Mouse (Mus musculus): ENCODE measurements at regions not wholly inside any gene's neighbourhood (a gene's known extent, or its start where the extent isn't known, plus 50 kb on each side); places are given as distances from the start of the nearest gene placed in this dataset.

GRCm38 (mm10) chr12:15657748-15658251 lies 158.9 kb downstream of the Trib2 start:
- Histone ChIP-seq H3K27ac (replicated peaks; ENCODE audit: low read depth, low read length) (no peak overlapping the region), H3K9me3 (ENCODE audit: control insufficient read depth, low read length) (no peaks in the 10 kb centered on the region), H3K27me3 (ENCODE audit: control insufficient read depth, insufficient read depth, low read length) (no peaks in the 10 kb centered on the region), H3K4me2 (replicated peaks; ENCODE audit: low read depth, low read length, severe bottlenecking) (no peak overlapping the region), H3K4me3 (replicated peaks; ENCODE audit: low read length) (no peak overlapping the region), H3K4me1 (ENCODE audit: control insufficient read depth, insufficient read depth, low read length) (peaks cover 3% of the 10 kb centered on the region), H3K36me3 (ENCODE audit: control insufficient read depth, insufficient read depth, low read length) (no peaks in the 10 kb centered on the region), H3K9ac (ENCODE audit: low read depth, low read length, severe bottlenecking) (no peak overlapping the region)
- WGBS, result 81% methylated on average over 3 of the region's 3 CpGs
- ATAC-seq (ENCODE audit: low FRiP score, low read depth) (no peak), DNase-seq (ENCODE audit: low spot score) (no peak)
- TF ChIP-seq POLR2A (IDR thresholded peaks at IDR 0.05; ENCODE audit: borderline replicate concordance, extremely low read depth, insufficient read depth, insufficient read length), result no peak

DNA sequence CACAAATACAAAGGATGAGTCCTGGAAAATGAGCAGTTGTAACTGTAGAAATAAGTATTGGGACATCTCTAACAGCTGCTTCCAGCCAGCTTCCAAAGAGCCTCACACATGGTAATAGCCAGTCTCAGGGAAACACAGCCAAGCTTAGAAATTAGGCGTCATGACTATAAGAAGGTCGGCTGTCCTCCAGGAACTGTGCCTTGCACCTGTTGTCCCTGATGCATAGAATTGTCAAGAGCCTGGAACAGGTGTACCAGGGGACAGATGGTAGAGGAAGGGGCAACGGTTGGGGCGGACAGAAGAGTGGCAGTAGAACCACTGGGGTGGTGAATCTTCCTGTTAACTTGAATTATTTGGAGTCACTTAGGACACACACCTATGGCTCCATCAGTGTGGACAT lies 162.1 kb downstream of the Trib2 start:
- H3K9me3 ChIP-seq (ENCODE audit: control insufficient read depth, low read length), result no peaks in the 10 kb centered on the region
- H3K27me3 ChIP-seq (ENCODE audit: control insufficient read depth, insufficient read depth, low read length), result no peaks in the 10 kb centered on the region
- no peaks in the 10 kb centered on the region for H3K36me3 ChIP-seq (ENCODE audit: control insufficient read depth, insufficient read depth, low read length)
- TF ChIP-seq POLR2A (IDR thresholded peaks at IDR 0.05; ENCODE audit: borderline replicate concordance, extremely low read depth, insufficient read depth, insufficient read length), result no peak
- H3K27ac ChIP-seq (replicated peaks; ENCODE audit: low read depth, low read length), result no peak overlapping the region
- peak; percentile 56 for DNase-seq (ENCODE audit: low spot score)
- no peak overlapping the region for H3K9ac ChIP-seq (ENCODE audit: low read depth, low read length, severe bottlenecking)
- H3K4me1 ChIP-seq (ENCODE audit: control insufficient read depth, insufficient read depth, low read length), result peaks cover 3% of the 10 kb centered on the region
- no peak overlapping the region for H3K4me3 ChIP-seq (replicated peaks; ENCODE audit: low read length)
- ATAC-seq (ENCODE audit: low FRiP score, low read depth), result peak; percentile 63
- H3K4me2 ChIP-seq (replicated peaks; ENCODE audit: low read depth, low read length, severe bottlenecking), result no peak overlapping the region
- WGBS, result 89% methylated on average over 4 of the region's 4 CpGs

DNA sequence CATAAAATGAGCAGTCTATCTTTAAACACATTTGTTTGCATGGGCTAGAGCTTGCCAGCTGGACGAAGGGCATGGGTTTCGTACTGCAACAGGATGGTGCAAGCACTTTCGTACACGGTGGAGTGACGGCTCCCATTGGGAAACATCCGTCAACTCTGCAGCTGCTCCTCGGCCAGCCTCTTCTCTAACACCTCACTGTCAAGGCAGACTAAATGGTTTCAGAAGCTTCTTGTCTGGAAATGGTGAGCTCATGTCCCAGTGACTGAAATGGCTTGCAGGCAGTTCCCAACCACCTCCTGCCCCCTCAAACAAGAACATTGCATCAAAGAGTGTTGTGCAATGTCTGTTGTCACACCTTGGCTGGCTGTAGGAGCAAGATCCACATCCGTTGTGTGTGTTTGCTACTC lies 163.4 kb downstream of the Trib2 start:
- Histone ChIP-seq H3K4me1 (ENCODE audit: control insufficient read depth, insufficient read depth, low read length) (peaks cover 3% of the 10 kb centered on the region), H3K4me2 (replicated peaks; ENCODE audit: low read depth, low read length, severe bottlenecking) (no peak overlapping the region), H3K27me3 (ENCODE audit: control insufficient read depth, insufficient read depth, low read length) (no peaks in the 10 kb centered on the region), H3K36me3 (ENCODE audit: control insufficient read depth, insufficient read depth, low read length) (no peaks in the 10 kb centered on the region), H3K9me3 (ENCODE audit: control insufficient read depth, low read length) (no peaks in the 10 kb centered on the region), H3K9ac (ENCODE audit: low read depth, low read length, severe bottlenecking) (no peak overlapping the region), H3K4me3 (replicated peaks; ENCODE audit: low read length) (no peak overlapping the region), H3K27ac (replicated peaks; ENCODE audit: low read depth, low read length) (no peak overlapping the region)
- peak; percentile 41 for DNase-seq (ENCODE audit: low spot score)
- WGBS, result 34% methylated on average over 8 of the region's 8 CpGs
- ATAC-seq (ENCODE audit: low FRiP score, low read depth), result 0 out of 2 replicates have a peak, but pooled peaks have one; percentile 37
- no peak for TF ChIP-seq POLR2A (IDR thresholded peaks at IDR 0.05; ENCODE audit: borderline replicate concordance, extremely low read depth, insufficient read depth, insufficient read length)

DNA sequence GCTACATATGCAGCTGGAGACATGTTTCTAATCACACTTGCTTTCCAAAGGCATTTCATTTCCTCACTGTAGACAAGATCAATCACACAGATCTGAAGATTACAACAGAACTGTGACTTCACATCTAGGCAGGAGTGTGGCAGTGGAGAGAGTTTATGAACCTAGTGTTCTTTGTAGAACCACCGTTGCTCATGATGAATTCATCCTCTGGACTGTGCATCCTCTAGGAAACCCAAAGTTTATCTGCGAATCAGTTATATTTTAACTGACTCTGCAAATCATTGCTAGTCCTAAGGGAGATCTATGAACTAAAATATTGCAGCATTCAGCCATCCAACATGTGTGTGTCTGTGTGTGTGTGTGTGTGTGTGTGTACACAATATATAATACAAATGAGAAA lies 165.4 kb downstream of the Trib2 start:
- Histone ChIP-seq H3K9me3 (ENCODE audit: control insufficient read depth, low read length) (no peaks in the 10 kb centered on the region), H3K36me3 (ENCODE audit: control insufficient read depth, insufficient read depth, low read length) (no peaks in the 10 kb centered on the region), H3K27ac (replicated peaks; ENCODE audit: low read depth, low read length) (no peak overlapping the region), H3K27me3 (ENCODE audit: control insufficient read depth, insufficient read depth, low read length) (no peaks in the 10 kb centered on the region), H3K4me2 (replicated peaks; ENCODE audit: low read depth, low read length, severe bottlenecking) (no peak overlapping the region), H3K4me3 (replicated peaks; ENCODE audit: low read length) (no peak overlapping the region), H3K9ac (ENCODE audit: low read depth, low read length, severe bottlenecking) (no peak overlapping the region), H3K4me1 (ENCODE audit: control insufficient read depth, insufficient read depth, low read length) (peaks cover 3% of the 10 kb centered on the region)
- ATAC-seq (ENCODE audit: low FRiP score, low read depth) (no peak), DNase-seq (ENCODE audit: low spot score) (no peak)
- TF ChIP-seq POLR2A (IDR thresholded peaks at IDR 0.05; ENCODE audit: borderline replicate concordance, extremely low read depth, insufficient read depth, insufficient read length), result no peak
- 81% methylated on average over 2 of the region's 2 CpGs for WGBS

GRCm38 (mm10) chr12:15649906-15650305 lies 166.8 kb downstream of the Trib2 start:
- H3K4me2 ChIP-seq (replicated peaks; ENCODE audit: low read depth, low read length, severe bottlenecking), result no peak overlapping the region
- 73% methylated on average over 4 of the region's 4 CpGs for whole genome bisulfite sequencing
- H3K9me3 ChIP-seq (ENCODE audit: control insufficient read depth, low read length), result no peaks in the 10 kb centered on the region
- no peaks in the 10 kb centered on the region for H3K27me3 ChIP-seq (ENCODE audit: control insufficient read depth, insufficient read depth, low read length)
- H3K4me3 ChIP-seq (replicated peaks; ENCODE audit: low read length), result no peak overlapping the region
- no peak overlapping the region for H3K9ac ChIP-seq (ENCODE audit: low read depth, low read length, severe bottlenecking)
- ATAC-seq (ENCODE audit: low FRiP score, low read depth) (no peak), DNase-seq (ENCODE audit: low spot score) (no peak)
- no peak overlapping the region for H3K27ac ChIP-seq (replicated peaks; ENCODE audit: low read depth, low read length)
- peaks cover 3% of the 10 kb centered on the region for H3K4me1 ChIP-seq (ENCODE audit: control insufficient read depth, insufficient read depth, low read length)
- TF ChIP-seq POLR2A (IDR thresholded peaks at IDR 0.05; ENCODE audit: borderline replicate concordance, extremely low read depth, insufficient read depth, insufficient read length), result no peak
- H3K36me3 ChIP-seq (ENCODE audit: control insufficient read depth, insufficient read depth, low read length), result no peaks in the 10 kb centered on the region

DNA sequence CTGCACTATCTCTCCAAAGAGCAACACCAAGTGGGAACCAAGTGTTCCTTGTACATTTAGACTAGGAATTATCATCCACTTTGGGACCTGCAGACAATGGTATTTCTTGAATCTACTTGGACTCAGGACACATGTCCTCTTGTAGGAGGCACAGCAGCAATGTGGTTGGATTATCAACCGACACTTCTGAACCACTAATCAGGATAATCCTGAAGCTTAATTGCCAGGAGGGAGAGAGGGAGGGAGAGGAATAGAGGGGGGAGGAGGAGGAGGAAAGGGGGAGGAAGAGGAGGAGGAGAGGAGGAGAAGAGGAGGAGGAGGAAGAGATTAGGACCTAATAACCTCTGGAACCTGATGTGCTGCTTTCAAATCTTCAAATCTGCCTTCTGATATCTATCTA lies 167.5 kb downstream of the Trib2 start:
- Histone ChIP-seq H3K27me3 (ENCODE audit: control insufficient read depth, insufficient read depth, low read length) (no peaks in the 10 kb centered on the region), H3K9ac (ENCODE audit: low read depth, low read length, severe bottlenecking) (no peak overlapping the region), H3K4me2 (replicated peaks; ENCODE audit: low read depth, low read length, severe bottlenecking) (no peak overlapping the region), H3K4me3 (replicated peaks; ENCODE audit: low read length) (no peak overlapping the region), H3K4me1 (ENCODE audit: control insufficient read depth, insufficient read depth, low read length) (peaks cover 4% of the 10 kb centered on the region), H3K9me3 (ENCODE audit: control insufficient read depth, low read length) (no peaks in the 10 kb centered on the region), H3K27ac (replicated peaks; ENCODE audit: low read depth, low read length) (no peak overlapping the region), H3K36me3 (ENCODE audit: control insufficient read depth, insufficient read depth, low read length) (no peaks in the 10 kb centered on the region)
- TF ChIP-seq POLR2A (IDR thresholded peaks at IDR 0.05; ENCODE audit: borderline replicate concordance, extremely low read depth, insufficient read depth, insufficient read length), result no peak
- DNase-seq (ENCODE audit: low spot score) (no peak), ATAC-seq (ENCODE audit: low FRiP score, low read depth) (no peak)
- 62% methylated on average over 1 of the region's 1 CpGs for WGBS

Measured in limb, embryonic 14.5 days (tissue).